Mouse (Mus musculus) midbrain, embryonic 14.5 days (tissue): Measurements from ENCODE around the gene Serpine2. TPM values are rescaled to one million over a fixed set of nuclear protein-coding genes. Genes with fewer than 3 reads are reported as not detected.

Source experiments
- polyA plus RNA-seq: library from polyadenylated mRNA; unstranded; fragments of >200 nt; fragmentation: Nextera tagmentation; extraction: Ambion mirVana; gene quantifications from 2 replicates; pipeline ENCODE4 v1.2.1, GENCODE M21; 2014

Serpine2 gene
- polyA plus RNA-seq, 1 experiment from 2014 or later: 199 TPM

Other genes with a start within 250 kb of the Serpine2 start
- 0.38 TPM in 1 of 2 replicates, not detected in the other for gene Ap1s3, start 189.2 kb downstream of the Serpine2 start, polyA plus RNA-seq
- 38.7 and 42.6 TPM in 2 replicates for gene Mrpl44, start 85.2 kb downstream of the Serpine2 start, polyA plus RNA-seq
- 99.6 and 132 TPM in 2 replicates for gene Wdfy1, start 85.0 kb downstream of the Serpine2 start, polyA plus RNA-seq